Mouse (Mus musculus): ENCODE measurements at regions not wholly inside any gene's neighbourhood (a gene's known extent, or its start where the extent isn't known, plus 50 kb on each side); places are given as distances from the start of the nearest gene placed in this dataset.

DNA sequence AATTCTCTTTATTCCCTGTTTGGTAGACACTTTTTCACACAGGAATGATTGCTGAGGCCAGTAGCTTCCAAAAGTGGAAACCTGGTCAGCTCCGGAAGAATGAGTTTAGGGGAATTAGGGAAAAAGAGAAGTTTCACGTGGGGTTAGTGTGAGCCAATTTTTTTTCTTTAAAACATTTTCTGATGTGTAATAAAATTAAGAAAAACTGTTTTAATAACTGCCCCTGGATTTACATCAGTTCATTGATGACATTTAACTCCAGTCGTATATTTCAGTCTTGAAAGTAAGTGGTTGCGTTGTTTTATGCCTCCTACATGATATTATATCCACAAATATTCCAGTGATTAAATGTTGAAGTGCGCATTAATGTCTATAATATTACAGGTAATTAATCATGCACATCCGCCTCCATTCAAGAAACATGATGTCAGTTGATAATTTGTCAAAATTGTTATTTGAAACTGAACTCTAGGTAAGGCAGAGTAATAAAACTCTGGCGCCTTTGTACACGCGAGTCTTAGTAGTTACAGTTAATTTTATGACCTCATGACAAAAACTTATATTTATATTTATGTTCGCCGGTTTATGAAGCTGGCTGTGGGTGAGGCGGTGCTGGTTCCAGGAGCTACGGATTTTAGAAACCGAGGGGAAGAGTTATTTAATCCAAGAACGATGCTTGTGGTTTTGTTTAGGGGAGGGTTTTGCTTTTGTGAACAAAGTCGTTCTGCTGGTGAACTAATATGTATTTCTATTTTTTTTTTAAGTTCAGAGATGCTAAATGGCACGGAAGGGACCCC is 252.5 kb upstream of the Nfe2l3 start:
- no peak overlapping the region for H3K9ac ChIP-seq (ENCODE audit: low read depth, low read length)
- 18% methylated on average over 17 of the region's 17 CpGs for WGBS
- H3K36me3 ChIP-seq (ENCODE audit: control insufficient read depth, insufficient read depth, low read length) = no peaks in the 10 kb centered on the region
- no peaks in the 10 kb centered on the region for H3K4me1 ChIP-seq (ENCODE audit: control insufficient read depth, insufficient read depth, low read length)
- DNase-seq (ENCODE audit: extremely low read depth, low read depth, low spot score) = no peak
- no peak for TF ChIP-seq CTCF (IDR thresholded peaks at IDR 0.05; ENCODE audit: low read depth, low read length)
- TF ChIP-seq POLR2A (IDR thresholded peaks at IDR 0.05; ENCODE audit: extremely low read depth, insufficient read depth, low read length) = no peak
- no peak overlapping the region for H3K4me3 ChIP-seq (ENCODE audit: insufficient read depth, low read depth, low read length)
- peaks cover 23% of the 10 kb centered on the region for H3K27me3 ChIP-seq (ENCODE audit: control insufficient read depth, insufficient read depth, low read length)
- no peaks in the 10 kb centered on the region for H3K79me2 ChIP-seq (ENCODE audit: control insufficient read depth, insufficient read depth, low read length)
- H3K27ac ChIP-seq (replicated peaks; ENCODE audit: insufficient read depth, low read depth, low read length) = no peak overlapping the region

DNA sequence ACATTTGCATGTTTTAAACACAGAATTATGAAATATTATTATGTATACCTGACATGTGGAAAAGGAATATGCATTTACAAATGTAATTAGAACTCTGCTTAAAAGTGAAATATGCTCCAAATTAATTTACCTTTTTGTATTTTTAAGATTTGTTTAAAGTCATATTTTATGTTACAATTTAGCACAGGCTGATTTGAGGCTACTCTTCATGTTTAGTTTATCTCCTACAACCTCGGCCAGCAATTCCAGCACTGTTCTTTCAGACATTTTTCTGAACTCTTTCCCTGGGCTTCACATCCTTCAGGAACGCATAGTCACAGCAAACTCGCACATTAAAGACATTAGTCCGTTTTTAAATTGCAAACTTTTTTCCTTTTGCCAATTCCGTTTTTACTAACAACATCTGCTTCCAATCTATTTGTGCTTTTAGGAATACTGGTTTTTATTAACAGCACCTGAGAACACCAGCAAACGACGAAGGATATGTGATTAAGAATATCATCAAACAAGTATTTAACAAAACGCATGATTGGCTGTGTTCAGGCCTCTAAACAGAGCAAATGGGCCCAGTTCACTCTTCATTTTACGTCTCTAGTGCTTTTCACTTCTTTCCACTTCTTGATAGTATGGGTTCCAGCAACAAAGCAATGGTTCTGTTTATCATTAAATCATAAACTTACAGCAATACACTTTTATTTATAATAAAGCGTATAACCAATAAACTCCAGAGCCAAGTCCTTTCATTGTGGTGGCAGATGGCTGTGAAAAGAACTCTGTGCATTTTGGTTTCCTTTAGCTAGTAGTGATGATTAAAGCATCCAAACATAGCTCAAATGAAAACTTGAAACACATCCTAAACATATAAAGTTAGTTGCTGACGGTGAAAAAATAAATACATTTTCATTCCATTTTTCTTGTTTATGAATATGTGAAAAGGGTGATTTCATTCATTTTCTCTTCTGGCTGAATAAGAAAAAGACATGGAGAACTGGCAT is 251.3 kb upstream of the Nfe2l3 start:
- Histone ChIP-seq H3K27ac (replicated peaks; ENCODE audit: insufficient read depth, low read depth, low read length) (no peak overlapping the region), H3K27me3 (ENCODE audit: control insufficient read depth, insufficient read depth, low read length) (peaks cover 30% of the 10 kb centered on the region; the same call in 1 of the 2 replicates), H3K9ac (ENCODE audit: low read depth, low read length) (no peak overlapping the region), H3K4me3 (ENCODE audit: insufficient read depth, low read depth, low read length) (no peak overlapping the region), H3K36me3 (ENCODE audit: control insufficient read depth, insufficient read depth, low read length) (no peaks in the 10 kb centered on the region), H3K4me1 (ENCODE audit: control insufficient read depth, insufficient read depth, low read length) (no peaks in the 10 kb centered on the region), H3K79me2 (ENCODE audit: control insufficient read depth, insufficient read depth, low read length) (no peaks in the 10 kb centered on the region)
- TF ChIP-seq CTCF (IDR thresholded peaks at IDR 0.05; ENCODE audit: low read depth, low read length) = no peak
- no peak for TF ChIP-seq POLR2A (IDR thresholded peaks at IDR 0.05; ENCODE audit: extremely low read depth, insufficient read depth, low read length)
- no peak for DNase-seq (ENCODE audit: extremely low read depth, low read depth, low spot score)
- 19% methylated on average over 11 of the region's 11 CpGs for WGBS

DNA sequence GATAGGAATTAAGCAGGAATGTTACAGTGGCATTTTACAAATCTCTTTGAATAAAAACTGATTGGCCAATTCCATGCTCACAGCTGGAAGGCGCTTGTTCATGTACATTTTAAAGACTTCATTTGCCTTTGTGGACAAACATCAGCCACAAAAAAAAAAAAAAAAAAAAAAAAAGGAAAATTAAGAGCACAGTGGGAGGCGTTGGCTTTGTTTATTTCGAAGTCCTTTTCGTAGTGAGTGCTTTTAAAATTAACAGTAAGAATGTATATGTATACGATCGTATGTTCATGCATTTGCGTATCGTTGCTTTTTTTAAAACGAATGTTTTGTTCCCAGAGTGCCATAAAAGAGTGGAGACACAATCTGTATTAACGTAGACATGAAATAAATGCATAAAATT is 250.6 kb upstream of the Nfe2l3 start:
- H3K4me3 ChIP-seq (ENCODE audit: insufficient read depth, low read depth, low read length) = no peak overlapping the region
- no peak overlapping the region for H3K9ac ChIP-seq (ENCODE audit: low read depth, low read length)
- TF ChIP-seq POLR2A (IDR thresholded peaks at IDR 0.05; ENCODE audit: extremely low read depth, insufficient read depth, low read length) (no peak), CTCF (IDR thresholded peaks at IDR 0.05; ENCODE audit: low read depth, low read length) (no peak)
- H3K36me3 ChIP-seq (ENCODE audit: control insufficient read depth, insufficient read depth, low read length) = no peaks in the 10 kb centered on the region
- no peaks in the 10 kb centered on the region for H3K79me2 ChIP-seq (ENCODE audit: control insufficient read depth, insufficient read depth, low read length)
- WGBS = 34% methylated on average over 10 of the region's 10 CpGs
- no peak overlapping the region for H3K27ac ChIP-seq (replicated peaks; ENCODE audit: insufficient read depth, low read depth, low read length)
- H3K27me3 ChIP-seq (ENCODE audit: control insufficient read depth, insufficient read depth, low read length) = peaks cover 28% of the 10 kb centered on the region; the same call in 1 of the 2 replicates
- no peak for DNase-seq (ENCODE audit: extremely low read depth, low read depth, low spot score)
- H3K4me1 ChIP-seq (ENCODE audit: control insufficient read depth, insufficient read depth, low read length) = no peaks in the 10 kb centered on the region

DNA sequence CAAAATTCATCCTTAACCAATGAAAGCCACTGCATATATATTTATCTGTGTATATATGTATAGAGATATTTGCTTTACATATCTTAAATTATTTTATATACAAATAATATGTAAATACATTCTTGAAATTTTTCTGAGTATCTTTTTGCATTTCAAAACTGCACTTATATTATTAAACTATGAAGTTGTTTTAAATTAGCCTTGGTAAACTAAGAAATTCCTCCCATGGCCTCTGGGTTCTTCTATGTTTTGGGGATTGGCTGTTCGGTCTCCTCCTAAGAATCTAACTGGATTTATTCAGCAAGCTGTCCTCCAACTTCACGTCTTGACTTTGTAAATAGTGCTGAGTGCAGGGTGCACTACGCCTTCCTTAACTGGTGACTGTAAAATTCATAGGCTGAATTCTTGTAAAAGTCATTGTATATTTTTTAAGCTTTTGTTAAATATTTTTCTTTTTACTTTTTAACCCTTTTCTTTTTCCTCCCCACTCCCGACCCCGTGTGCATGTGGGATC is 249.6 kb upstream of the Nfe2l3 start:
- no peaks in the 10 kb centered on the region for H3K4me1 ChIP-seq (ENCODE audit: control insufficient read depth, insufficient read depth, low read length)
- no peaks in the 10 kb centered on the region for H3K79me2 ChIP-seq (ENCODE audit: control insufficient read depth, insufficient read depth, low read length)
- no peak for DNase-seq (ENCODE audit: extremely low read depth, low read depth, low spot score)
- H3K36me3 ChIP-seq (ENCODE audit: control insufficient read depth, insufficient read depth, low read length) = no peaks in the 10 kb centered on the region
- no peak for TF ChIP-seq POLR2A (IDR thresholded peaks at IDR 0.05; ENCODE audit: extremely low read depth, insufficient read depth, low read length)
- TF ChIP-seq CTCF (IDR thresholded peaks at IDR 0.05; ENCODE audit: low read depth, low read length) = no peak
- WGBS = 15% methylated on average over 5 of the region's 5 CpGs
- no peak overlapping the region for H3K27ac ChIP-seq (replicated peaks; ENCODE audit: insufficient read depth, low read depth, low read length)
- no peak overlapping the region for H3K4me3 ChIP-seq (ENCODE audit: insufficient read depth, low read depth, low read length)
- no peak overlapping the region for H3K9ac ChIP-seq (ENCODE audit: low read depth, low read length)
- H3K27me3 ChIP-seq (ENCODE audit: control insufficient read depth, insufficient read depth, low read length) = peaks cover 23% of the 10 kb centered on the region; the same call in 1 of the 2 replicates

DNA sequence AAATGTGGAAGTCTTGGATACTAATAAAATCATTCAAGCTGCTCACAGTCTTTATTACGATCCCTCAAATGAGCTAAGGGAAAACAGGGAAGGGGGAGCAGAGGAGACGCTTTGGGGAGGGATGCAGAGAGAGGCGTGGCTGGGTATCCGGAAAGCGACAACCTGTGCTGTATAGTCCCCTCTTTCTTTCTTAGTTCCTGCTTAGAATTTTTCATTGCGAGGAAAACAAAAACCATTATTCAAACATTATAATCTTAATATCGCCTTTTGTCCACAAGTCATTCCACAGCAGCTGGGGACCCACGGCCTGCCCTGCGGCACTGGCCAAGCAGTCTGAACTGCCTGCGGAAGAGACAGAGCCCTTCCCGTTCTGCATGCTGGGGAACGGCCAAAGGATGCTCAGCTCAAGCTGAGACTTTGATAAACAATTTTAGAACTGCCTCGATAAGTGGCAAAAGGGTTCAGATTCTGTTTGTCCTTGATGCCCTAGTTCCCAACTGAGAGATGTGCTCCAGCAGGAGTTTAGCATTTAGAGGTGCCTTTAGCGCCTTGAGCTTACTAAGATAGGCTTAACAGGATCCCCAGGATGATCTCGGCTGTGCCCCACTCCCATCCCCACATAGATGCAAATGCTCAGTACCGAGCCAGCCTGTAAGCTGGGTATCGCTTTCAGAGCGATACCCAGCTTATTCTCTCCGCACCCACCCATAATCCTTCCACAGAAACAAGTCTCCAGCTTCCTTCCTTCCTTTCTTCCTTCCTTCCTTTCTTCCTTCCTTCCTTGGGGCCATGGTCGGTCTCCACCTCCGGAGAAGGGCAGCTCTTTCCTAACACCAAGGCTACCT is 248.7 kb upstream of the Nfe2l3 start:
- H3K36me3 ChIP-seq (ENCODE audit: control insufficient read depth, insufficient read depth, low read length) = no peaks in the 10 kb centered on the region
- H3K4me1 ChIP-seq (ENCODE audit: control insufficient read depth, insufficient read depth, low read length) = no peaks in the 10 kb centered on the region
- DNase-seq (ENCODE audit: extremely low read depth, low read depth, low spot score) = no peak
- WGBS = 2% methylated on average over 21 of the region's 21 CpGs
- H3K27me3 ChIP-seq (ENCODE audit: control insufficient read depth, insufficient read depth, low read length) = peaks cover 17% of the 10 kb centered on the region; the same call in 1 of the 2 replicates
- no peak overlapping the region for H3K27ac ChIP-seq (replicated peaks; ENCODE audit: insufficient read depth, low read depth, low read length)
- TF ChIP-seq CTCF (IDR thresholded peaks at IDR 0.05; ENCODE audit: low read depth, low read length) (no peak), POLR2A (IDR thresholded peaks at IDR 0.05; ENCODE audit: extremely low read depth, insufficient read depth, low read length) (no peak)
- no peak overlapping the region for H3K4me3 ChIP-seq (ENCODE audit: insufficient read depth, low read depth, low read length)
- H3K79me2 ChIP-seq (ENCODE audit: control insufficient read depth, insufficient read depth, low read length) = no peaks in the 10 kb centered on the region
- H3K9ac ChIP-seq (ENCODE audit: low read depth, low read length) = no peak overlapping the region
